Mouse (Mus musculus) frontal cortex, postnatal 10 days (tissue): Measurements from ENCODE around the gene Dnajb4.

Experiments used
- DNase-seq, 2 experiments: peaks; one replicate each; pipeline ENCODE4 v3.0.0; 2022; ENCODE audit warnings: low spot score in 2 of 2, mixed read lengths in 1 of 2

Gene Dnajb4

GRCm38 (mm10) chr3:152209967-152210634 is at the start of gene Dnajb4, which contains the start of gene Fubp1:
TSS of gene Dnajb4 (minus strand) at chr3:152210302.
TSS of gene Fubp1 (plus strand) at chr3:152210422.
- peak; percentile 98 to 100 for DNase-seq

- peak; percentile 35 to 67 for DNase-seq
These were observed 49.3 kb upstream of the Dnajb4 start for GRCm38 (mm10) chr3:152259409-152259808.

GRCm38 (mm10) chr3:152257528-152257927 is 47.4 kb upstream of the Dnajb4 start:
- DNase-seq = no peak

- DNase-seq = no peak
These were observed 40.4 kb upstream of the Dnajb4 start for GRCm38 (mm10) chr3:152250487-152250886.

- DNase-seq = no peak
These were observed 37.6 kb upstream of the Dnajb4 start for GRCm38 (mm10) chr3:152247708-152248107.

- no peak for DNase-seq
These were observed 35.3 kb upstream of the Dnajb4 start for GRCm38 (mm10) chr3:152245273-152245910.

- DNase-seq = no peak
These were observed 33.2 kb upstream of the Dnajb4 start for GRCm38 (mm10) chr3:152243304-152243703.

- DNase-seq = no peak
These were observed 31.0 kb upstream of the Dnajb4 start for GRCm38 (mm10) chr3:152241098-152241497.

- no peak for DNase-seq
These were observed 29.5 kb upstream of the Dnajb4 start for GRCm38 (mm10) chr3:152239592-152239991.

- DNase-seq = no peak
These were observed 28.7 kb upstream of the Dnajb4 start for GRCm38 (mm10) chr3:152238836-152239235.

GRCm38 (mm10) chr3:152235805-152236204 is 25.7 kb upstream of the Dnajb4 start:
- no peak for DNase-seq

GRCm38 (mm10) chr3:152235238-152235637 is 25.1 kb upstream of the Dnajb4 start:
- no peak for DNase-seq

- no peak for DNase-seq
These were observed 21.4 kb upstream of the Dnajb4 start for GRCm38 (mm10) chr3:152231333-152232100.

GRCm38 (mm10) chr3:152229271-152229670 is 19.2 kb upstream of the Dnajb4 start:
- DNase-seq = no peak

GRCm38 (mm10) chr3:152228843-152229242 is 18.7 kb upstream of the Dnajb4 start:
- DNase-seq = no peak

GRCm38 (mm10) chr3:152225906-152226305 is 15.8 kb upstream of the Dnajb4 start:
- no peak for DNase-seq

GRCm38 (mm10) chr3:152224918-152225317 is 14.8 kb upstream of the Dnajb4 start:
- no peak for DNase-seq

GRCm38 (mm10) chr3:152213416-152213815 is 3.3 kb upstream of the Dnajb4 start:
- no peak for DNase-seq

GRCm38 (mm10) chr3:152211731-152212279 is 1.7 kb upstream of the Dnajb4 start:
- DNase-seq = no peak

- peak; percentile 56 to 73 for DNase-seq
These were observed 758 bp upstream of the Dnajb4 start for GRCm38 (mm10) chr3:152210728-152211391.

- no peak for DNase-seq
These were observed 730 bp downstream of the Dnajb4 start for GRCm38 (mm10) chr3:152209177-152209966.
